Mouse (Mus musculus): ENCODE measurements at regions not wholly inside any gene's neighbourhood (a gene's known extent, or its start where the extent isn't known, plus 50 kb on each side); places are given as distances from the start of the nearest gene placed in this dataset.

DNA sequence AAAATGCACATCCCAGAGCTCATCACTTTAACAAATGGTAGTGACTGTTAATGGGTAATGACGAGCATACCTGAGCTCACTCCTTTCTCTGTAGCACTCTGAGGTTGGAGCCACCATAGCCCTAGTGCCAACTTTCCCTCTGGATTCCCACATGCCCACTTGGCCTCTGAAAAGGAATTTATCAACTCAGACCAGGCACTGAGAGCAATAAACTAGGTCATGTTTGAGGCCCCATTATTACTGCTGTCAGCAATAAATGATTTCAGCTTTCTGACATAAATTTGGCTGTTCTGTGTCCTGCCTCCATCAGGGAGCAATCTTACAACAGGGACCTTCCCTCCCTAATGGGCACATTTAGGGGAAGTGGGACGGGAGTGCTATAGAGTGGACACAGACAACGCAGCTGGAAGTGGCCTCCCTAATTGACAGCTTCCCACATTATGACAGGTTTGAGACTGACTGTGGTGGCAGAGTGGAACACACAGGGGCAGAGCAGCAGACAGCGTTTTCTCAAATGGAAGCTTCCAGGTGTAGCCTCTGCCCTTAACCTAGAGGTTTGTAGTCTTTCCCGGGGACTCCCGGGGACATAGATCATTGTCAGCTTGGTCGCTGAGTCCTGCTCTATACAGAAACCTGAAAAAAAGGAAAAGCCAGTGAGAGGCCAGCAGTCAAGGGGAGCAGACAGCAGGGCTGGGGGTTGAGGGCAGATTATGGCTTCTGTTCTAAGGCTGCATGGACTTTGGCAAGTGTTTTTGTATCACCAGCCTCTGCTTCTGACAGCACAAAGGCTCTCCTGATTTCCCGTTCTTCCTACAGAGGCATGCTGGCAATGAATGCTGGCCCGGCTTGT, 160.0 kb upstream of the Rag2 start:
- TF ChIP-seq CTCF (IDR thresholded peaks at IDR 0.05) (no peak), EP300 (IDR thresholded peaks at IDR 0.05) (peak; percentile 38; the same call in 1 of the 2 replicates)
